ENCODE assay signal across 23 mouse cellular contexts in the genomic region with DNA sequence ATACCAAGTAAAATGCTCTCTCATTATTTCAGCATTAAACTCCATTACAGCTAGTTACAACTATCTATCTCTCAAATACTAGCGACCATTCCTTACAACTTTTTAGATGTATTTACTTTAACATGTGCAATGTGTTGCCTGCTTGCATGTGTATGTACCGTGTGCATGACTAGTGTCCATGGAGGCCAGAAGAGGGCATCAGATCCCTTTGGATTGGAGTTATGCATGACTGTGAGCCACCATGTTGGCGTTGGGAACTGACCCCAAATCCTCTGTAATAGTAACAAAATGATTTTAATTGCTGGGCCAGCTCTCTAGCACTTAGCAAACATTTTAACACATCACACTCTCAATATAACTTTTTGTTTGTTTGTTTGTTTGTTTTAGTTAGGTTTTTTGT. TPM values are rescaled to one million over a fixed set of nuclear protein-coding genes. Genes with fewer than 3 reads are reported as not detected.
DNase-seq lines count a peak whose midpoint lies in the region; TF ChIP-seq lines count a peak whose summit lies in the region.
"Had no signal": no experiment of that assay in that cellular context is flagged by ENCODE, and none has a peak within 500 bp of the region (broad histone marks: within the 10 kb centered on the region; RNA-seq: fewer than 3 reads in every experiment).

No protein-coding gene starts in this region.

- H3K27ac ChIP-seq in gastrocnemius, adult 2 months: no peak overlapping the region
- no peak overlapping the region for H3K27ac ChIP-seq in layer of hippocampus, adult 2 months
- H3K27ac ChIP-seq: embryonic facial prominence, embryonic 12.5 days; heart, embryonic 10.5 days; heart, embryonic 15.5 days; lung, embryonic 15.5 days; midbrain, embryonic 12.5 days; neural tube, embryonic 15.5 days had no signal

- no peak for DNase-seq in gastrocnemius, adult 2 months
- DNase-seq in gastrocnemius, postnatal 36 days: no peak
- no peak for DNase-seq in layer of hippocampus, adult 2 months (ENCODE audit: low spot score in 2 of 2)
- no peak for DNase-seq in layer of hippocampus, postnatal 25 days (ENCODE audit: extremely low spot score in 1 of 2, low spot score in 1 of 2)
- peak; percentile 14 for DNase-seq in retina, postnatal 1 day
- DNase-seq in retina, embryonic 14.5 days (ENCODE audit: low spot score): no peak
- no peak for DNase-seq in frontal cortex, postnatal 10 days (ENCODE audit: low spot score in 2 of 2)
- no peak for DNase-seq in right cerebral cortex, postnatal 25 days
- DNase-seq: adrenal gland, adult 8-10 months; embryo, embryonic 11 days; kidney, adult 11 months; layer of hippocampus, postnatal 36 days; lung, postnatal 4 days; right cerebral cortex, adult 18-20 months; right cerebral cortex, postnatal 4 days; thymus, postnatal 4 days had no signal

- intact Hi-C loops in gastrocnemius, adult 2 months (cut with DNase I): loop anchor here (5.0 kb wide), 1 partner anchor 546 kb away; no protein-coding TSS in a partner anchor
- intact Hi-C loops in gastrocnemius, postnatal 36 days (cut with DNase I): no loop called here

- TF ChIP-seq CTCF in gastrocnemius, adult 2 months (IDR thresholded peaks at IDR 0.05): peak; percentile 35; the same call in 1 of the 2 replicates
- peak; percentile 45 for TF ChIP-seq CTCF in layer of hippocampus, adult 2 months (conservative IDR thresholded peaks at IDR 0.05)

- H3K4me3 ChIP-seq in gastrocnemius, adult 2 months: no peak overlapping the region
- H3K4me3 ChIP-seq in layer of hippocampus, adult 2 months: no peak overlapping the region
- H3K4me3 ChIP-seq: embryonic facial prominence, embryonic 12.5 days; heart, embryonic 10.5 days; heart, embryonic 15.5 days; lung, embryonic 15.5 days; megakaryocyte, embryonic 14.5 days; midbrain, embryonic 12.5 days; neural tube, embryonic 15.5 days had no signal

RNA-seq across cellular contexts. Expression of a gene that starts 36.8 kb away (rescaled TPM):
- total RNA-seq in gastrocnemius, adult 2 months (2021): 1 to 10 TPM; 3.1 to 3.3 TPM
- 1 to 10 TPM; 2.4 to 2.7 TPM for total RNA-seq in gastrocnemius, postnatal 36 days (2021)
- 1 to 10 TPM; 1.4 to 1.6 TPM for total RNA-seq in layer of hippocampus, adult 2 months (2021)
- 1 to 10 TPM; 1.6 to 2.1 TPM for total RNA-seq in layer of hippocampus, postnatal 25 days (2021)

RNA-seq across cellular contexts. Expression of a gene that starts 49.1 kb away (rescaled TPM):
- 10 to 100 TPM; 12.2 to 12.9 TPM for total RNA-seq in gastrocnemius, adult 2 months (2021)
- 1 to 10 TPM; 7.2 to 7.3 TPM for total RNA-seq in gastrocnemius, postnatal 36 days (2021)
- 10 to 100 TPM; 34.0 to 41.8 TPM for total RNA-seq in layer of hippocampus, adult 2 months (2021)
- total RNA-seq in layer of hippocampus, postnatal 25 days (2021): 10 to 100 TPM; 33.4 to 39.9 TPM
